In the genomic region with DNA sequence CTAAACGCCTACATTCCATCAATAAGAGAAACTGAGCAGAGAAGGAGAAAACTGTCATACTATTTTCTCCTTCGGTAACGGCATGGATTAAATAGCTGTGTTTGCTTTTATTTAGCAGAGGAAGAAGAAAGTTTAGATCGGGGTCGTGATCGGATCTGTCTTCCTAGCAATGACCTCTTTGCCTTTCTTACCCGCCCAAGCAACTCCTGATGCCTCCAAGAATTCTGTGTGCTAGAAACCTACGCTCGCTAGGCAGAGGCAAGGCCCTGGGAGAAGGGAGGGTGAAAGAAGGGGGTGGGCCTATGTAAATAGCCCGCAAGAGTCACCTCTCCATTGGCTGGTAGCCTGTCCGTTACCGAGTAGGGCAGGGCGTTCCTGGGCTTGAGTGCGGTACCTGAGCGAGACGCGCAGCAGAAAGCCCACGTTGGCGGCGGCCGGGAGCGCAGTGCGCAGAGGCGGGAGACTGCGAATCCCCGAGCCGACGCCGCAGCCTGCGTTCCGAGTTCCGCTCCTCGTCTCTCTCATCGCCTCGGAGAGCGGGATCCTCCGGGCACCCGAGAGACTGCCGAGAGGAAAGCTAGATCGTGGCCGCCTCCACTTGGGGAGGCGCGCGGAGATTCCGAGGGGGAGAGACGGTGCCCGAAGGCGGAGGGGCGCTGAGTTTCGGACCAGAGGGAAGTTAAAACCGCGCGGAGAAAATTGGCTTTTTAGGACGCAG, we compare ENCODE assay signal across 8 mouse cellular contexts. TPM values are rescaled to one million over a fixed set of nuclear protein-coding genes. Genes with fewer than 3 reads are reported as not detected.
DNase-seq lines count a peak whose midpoint lies in the region; ATAC-seq and TF ChIP-seq lines count a peak whose summit lies in the region.

Gene Bmp6, plus strand, starts transcription at position 395 of the 718 bp plus-strand sequence.

- no peak for ATAC-seq in G1E (ENCODE audit: extremely low read depth, insufficient number of reproducible peaks, low FRiP score, poor library complexity, severe bottlenecking)
- peak; percentile 85 to 88 for ATAC-seq in hematopoietic stem cell, adult 5-6 weeks (replicated peaks in 1 of 2; ENCODE audit: insufficient read depth in 1 of 2, low FRiP score in 2 of 2, low TSS enrichment in 1 of 2, low read depth in 1 of 2, poor library complexity in 2 of 2, severe bottlenecking in 2 of 2)

- H3K4me1 ChIP-seq in G1E (ENCODE audit: insufficient read depth, low read depth, low read length), result no peaks in the 10 kb centered on the region

- 0 out of 2 replicates have a peak within 1 kb of the TSS, but pooled peaks have one; percentile 7 for H3K4me3 ChIP-seq in G1E (ENCODE audit: low read depth, low read length)

- TF ChIP-seq CTCF in G1E (IDR thresholded peaks at IDR 0.05; ENCODE audit: low read depth, low read length), result no peak

- peaks cover 27% of the 10 kb centered on the region; the same call in 1 of the 2 replicates for H3K27me3 ChIP-seq in G1E (ENCODE audit: insufficient read depth, low read length)

- no peak for DNase-seq in G1E (ENCODE audit: low spot score)
- peak; percentile 34 for DNase-seq in cerebellum, adult 9-10 months
- DNase-seq in frontal cortex, postnatal 10 days (ENCODE audit: low spot score in 2 of 2), result peak; percentile 42 to 70
- DNase-seq in layer of hippocampus, adult 8-10 months (ENCODE audit: low spot score in 2 of 2), result peak; percentile 55 to 68
- peak; percentile 87 to 90 for DNase-seq in lung, adult 18-20 months
- DNase-seq in ovary, postnatal 10 days (ENCODE audit: low spot score), result peak; percentile 42
- peak; percentile 85 for DNase-seq in urinary bladder, postnatal 14 days (ENCODE audit: low spot score)

- no peaks in the 10 kb centered on the region for H3K36me3 ChIP-seq in G1E (replicated peaks)

- H3K9me3 ChIP-seq in G1E (replicated peaks), result peaks cover 16% of the 10 kb centered on the region

RNA-seq across cellular contexts. Expression of gene Bmp6, which starts in this region (rescaled TPM):
- not detected in 2 replicates for total RNA-seq in G1E (2014; fragmentation: Nextera tagmentation)
- 0.05 TPM in 1 of 2 replicates, not detected in the other for total RNA-seq in G1E (2017)
- polyA plus RNA-seq in G1E (2012), result not detected in 2 replicates
- not detected in 2 replicates for total RNA-seq in hematopoietic stem cell, adult 5-6 weeks (2017)
- 10 to 100 TPM in 2 of 4 experiments, 1 to 10 TPM in 2; 8.8 to 15.4 (median 9.7) TPM for total RNA-seq in layer of hippocampus, adult 8-10 months (2022)

Comparison
In these comparisons a context has a peak if more than half of its experiments do, and no peak if none do; other contexts are left out.
1. Peak in ATAC-seq in hematopoietic stem cell, adult 5-6 weeks; RNA of the gene not detected or under 1 TPM.